Mouse (Mus musculus) E14TG2a.4 (cell line): ENCODE data around the gene B3gnt3.

Experiments
- H3K27me3 ChIP-seq: 2 replicates; pipeline ENCODE4 v1.6.1; 2014; ENCODE audit warnings: low read length, control low read depth; ENCODE audit not compliant: insufficient read depth
- H3K36me3 ChIP-seq: 2 replicates; pipeline ENCODE4 v1.6.1; 2014; ENCODE audit warnings: low read length, control low read depth; ENCODE audit not compliant: insufficient read depth
- H3K4me1 ChIP-seq: replicated peaks from 2 replicates; pipeline ENCODE4 v1.6.1; 2014; ENCODE audit warnings: low read depth, low read length, control low read depth
- H3K4me3 ChIP-seq: replicated peaks from 2 replicates; pipeline ENCODE4 v1.5.1; 2014; ENCODE audit warnings: mild to moderate bottlenecking, low read length
- H3K9me3 ChIP-seq: 2 replicates; pipeline ENCODE4 v1.6.1; 2014; ENCODE audit warnings: low read length, control low read depth
- CTCF ChIP-seq: conservative IDR thresholded peaks from 2 replicates; pipeline ENCODE4 v1.5.1; 2014; ENCODE audit warnings: low read length
- NANOG ChIP-seq: IDR thresholded peaks from 2 replicates; pipeline ENCODE4 v1.6.1; 2014; ENCODE audit warnings: borderline replicate concordance, low read length, mixed read lengths
- POU5F1 ChIP-seq: IDR thresholded peaks from 2 replicates; pipeline ENCODE4 v1.6.1; 2014; ENCODE audit warnings: low read length, borderline replicate concordance

B3gnt3 gene

DNA sequence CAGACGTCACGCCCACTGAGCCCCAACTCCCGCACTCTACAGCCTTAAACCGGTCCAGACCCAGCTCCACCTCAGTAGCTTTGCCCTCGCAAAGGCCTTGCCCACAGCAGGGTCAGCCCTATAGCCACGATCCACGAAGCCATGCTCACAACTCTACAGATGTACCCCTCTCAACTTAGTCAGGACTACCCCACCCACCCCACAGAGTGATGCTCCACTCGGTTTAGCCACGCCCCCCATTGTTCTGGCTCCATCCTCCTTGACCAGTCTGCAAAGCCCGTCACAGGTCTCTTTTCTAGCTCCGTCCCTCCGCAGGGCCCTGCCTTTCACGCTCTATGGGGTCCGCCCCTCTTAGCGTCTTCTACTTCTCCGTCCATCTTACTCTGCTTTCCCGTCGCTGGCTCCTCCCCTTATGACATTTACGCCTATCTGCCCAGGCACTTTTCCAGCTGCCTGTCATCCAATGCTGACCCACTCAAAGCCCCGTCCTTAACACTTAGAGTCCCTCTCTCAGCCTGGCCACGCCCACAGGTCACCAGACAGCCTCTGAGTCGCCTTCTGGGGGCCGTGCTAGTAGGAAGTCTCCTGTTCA, 15.3 kb downstream of the B3gnt3 start:
- TF ChIP-seq CTCF (no peak), POU5F1 (no peak), NANOG (no peak)
- Histone ChIP-seq H3K27me3 (peaks cover 70% of the 10 kb centered on the region), H3K4me3 (peak overlapping the region; percentile 70), H3K9me3 (no peaks in the 10 kb centered on the region), H3K36me3 (peaks cover 64% of the 10 kb centered on the region), H3K4me1 (peaks cover 95% of the 10 kb centered on the region)

- H3K9me3 ChIP-seq = no peaks in the 10 kb centered on the region
- TF ChIP-seq CTCF (peak; percentile 11; the same call in 1 of the 2 replicates), POU5F1 (no peak), NANOG (no peak)
- peaks cover 71% of the 10 kb centered on the region for H3K36me3 ChIP-seq
- peaks cover 98% of the 10 kb centered on the region for H3K4me1 ChIP-seq
- H3K4me3 ChIP-seq = peak overlapping the region; percentile 70
- H3K27me3 ChIP-seq = peaks cover 66% of the 10 kb centered on the region
Measured at GRCm38 (mm10) chr8:71685573-71685972, 16.0 kb downstream of the B3gnt3 start.

DNA sequence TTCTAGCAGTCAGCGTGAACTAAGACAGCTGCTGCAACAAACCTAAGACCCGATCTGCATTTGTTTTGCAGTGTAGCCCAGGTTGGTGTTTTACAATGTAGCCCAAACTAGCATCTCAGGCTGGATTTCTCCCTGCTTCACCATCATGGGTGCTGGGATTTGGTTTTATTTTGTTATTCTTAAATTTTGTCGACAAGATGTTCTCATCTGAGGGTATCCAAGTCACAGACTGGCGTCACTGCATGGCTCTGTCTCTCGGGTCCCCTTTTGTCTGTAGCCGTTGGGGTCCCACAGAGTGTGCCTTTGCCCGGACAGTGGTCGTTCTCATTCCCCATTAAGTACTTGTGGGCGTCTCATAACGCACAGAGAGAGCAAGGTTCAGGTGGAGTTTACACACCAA, 16.9 kb downstream of the B3gnt3 start:
- no peaks in the 10 kb centered on the region for H3K9me3 ChIP-seq
- TF ChIP-seq POU5F1 = no peak
- TF ChIP-seq NANOG = no peak
- TF ChIP-seq CTCF = no peak
- H3K36me3 ChIP-seq = peaks cover 73% of the 10 kb centered on the region
- H3K4me3 ChIP-seq = peak overlapping the region; percentile 70
- H3K4me1 ChIP-seq = peaks cover 96% of the 10 kb centered on the region
- peaks cover 58% of the 10 kb centered on the region for H3K27me3 ChIP-seq

- no peak for TF ChIP-seq CTCF
- no peak for TF ChIP-seq NANOG
- no peak for TF ChIP-seq POU5F1
- Histone ChIP-seq H3K4me1 (peaks cover 98% of the 10 kb centered on the region), H3K36me3 (peaks cover 82% of the 10 kb centered on the region), H3K4me3 (no peak overlapping the region), H3K9me3 (no peaks in the 10 kb centered on the region), H3K27me3 (peaks cover 47% of the 10 kb centered on the region)
Measured at GRCm38 (mm10) chr8:71682832-71683231, 18.8 kb downstream of the B3gnt3 start.

DNA sequence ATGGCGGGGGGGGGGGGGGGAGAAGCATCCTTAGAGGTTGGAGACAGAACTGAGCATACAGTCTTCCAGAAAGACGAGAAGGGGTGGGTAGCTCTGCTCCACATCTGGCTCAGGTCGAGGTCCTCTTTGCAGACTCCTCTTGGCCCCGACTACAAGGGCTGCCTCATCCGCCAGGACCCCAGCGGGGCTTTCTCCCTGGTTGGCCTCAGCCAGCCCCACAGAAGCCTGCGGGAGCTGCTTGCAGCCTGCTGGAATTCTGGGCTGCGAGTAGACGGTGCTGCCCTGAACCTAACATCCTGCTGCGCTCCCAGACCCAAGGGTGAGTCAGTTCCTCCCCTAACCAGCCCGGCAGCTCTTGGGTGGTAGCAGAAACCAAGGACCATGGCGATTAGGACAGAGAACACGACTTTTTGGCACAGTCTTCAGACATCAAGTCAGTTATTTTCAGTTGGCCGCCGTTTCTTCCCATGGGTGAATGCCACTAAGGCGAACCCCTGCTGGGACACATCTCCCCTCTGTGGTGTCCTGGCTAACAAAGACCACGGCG, 20.1 kb downstream of the B3gnt3 start:
- Histone ChIP-seq H3K4me1 (peaks cover 97% of the 10 kb centered on the region), H3K36me3 (peaks cover 73% of the 10 kb centered on the region), H3K27me3 (peaks cover 41% of the 10 kb centered on the region), H3K9me3 (no peaks in the 10 kb centered on the region), H3K4me3 (peak overlapping the region; percentile 55)
- TF ChIP-seq CTCF = no peak
- TF ChIP-seq POU5F1 = no peak
- no peak for TF ChIP-seq NANOG

GRCm38 (mm10) chr8:71680471-71680870, 21.1 kb downstream of the B3gnt3 start:
- Histone ChIP-seq H3K4me1 (peaks cover 92% of the 10 kb centered on the region), H3K9me3 (no peaks in the 10 kb centered on the region), H3K36me3 (peaks cover 64% of the 10 kb centered on the region), H3K27me3 (peaks cover 41% of the 10 kb centered on the region), H3K4me3 (peak overlapping the region; percentile 35; the same call in 1 of the 2 replicates)
- TF ChIP-seq POU5F1 (no peak), NANOG (no peak), CTCF (no peak)

- peaks cover 56% of the 10 kb centered on the region for H3K36me3 ChIP-seq
- TF ChIP-seq NANOG = no peak
- no peak for TF ChIP-seq POU5F1
- TF ChIP-seq CTCF = no peak
- H3K27me3 ChIP-seq = peaks cover 35% of the 10 kb centered on the region
- peaks cover 92% of the 10 kb centered on the region for H3K4me1 ChIP-seq
- H3K4me3 ChIP-seq = peak overlapping the region; percentile 83
- no peaks in the 10 kb centered on the region for H3K9me3 ChIP-seq
Measured at GRCm38 (mm10) chr8:71679550-71680168, 21.9 kb downstream of the B3gnt3 start.

DNA sequence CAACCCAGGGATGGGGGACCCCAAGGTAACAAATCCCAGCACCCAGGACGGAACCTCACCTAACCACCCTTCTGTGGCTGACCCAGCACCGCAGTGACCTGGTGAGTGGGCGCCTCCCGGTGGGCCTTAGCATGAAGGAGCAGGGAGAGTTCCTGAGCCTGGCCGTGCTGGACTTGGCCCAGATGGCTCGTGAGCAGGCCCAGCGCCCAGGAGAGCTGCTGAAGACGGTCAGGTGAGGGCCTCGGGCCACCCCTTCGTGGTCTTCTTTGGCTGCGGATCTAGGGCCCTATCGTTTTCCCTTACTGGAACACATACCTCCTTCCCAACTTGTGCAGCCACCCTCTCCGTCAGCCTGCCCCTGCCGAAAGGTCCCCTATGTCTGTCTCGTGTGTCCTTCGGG, 22.5 kb downstream of the B3gnt3 start:
- peaks cover 35% of the 10 kb centered on the region for H3K27me3 ChIP-seq
- TF ChIP-seq POU5F1 (no peak), CTCF (no peak), NANOG (no peak)
- peaks cover 51% of the 10 kb centered on the region for H3K36me3 ChIP-seq

GRCm38 (mm10) chr8:71678216-71678615, 23.4 kb downstream of the B3gnt3 start:
- H3K4me3 ChIP-seq = peak overlapping the region; percentile 83
- H3K4me1 ChIP-seq = peaks cover 90% of the 10 kb centered on the region
- peaks cover 42% of the 10 kb centered on the region for H3K36me3 ChIP-seq
- no peaks in the 10 kb centered on the region for H3K9me3 ChIP-seq
- TF ChIP-seq CTCF (no peak), NANOG (no peak), POU5F1 (no peak)
- peaks cover 28% of the 10 kb centered on the region for H3K27me3 ChIP-seq

More for the DNA sequence above, 22.5 kb downstream of the B3gnt3 start:
- H3K4me1 ChIP-seq = peaks cover 90% of the 10 kb centered on the region
- H3K4me3 ChIP-seq = peak overlapping the region; percentile 83
- no peaks in the 10 kb centered on the region for H3K9me3 ChIP-seq
